Mouse (Mus musculus): ENCODE results near the gene Fam216b. TPM values are rescaled to one million over a fixed set of nuclear protein-coding genes. Genes with fewer than 3 reads are reported as not detected.

Fam216b gene
- total RNA-seq, 1 experiment from 2014 or later: not detected

GRCm38 (mm10) chr14:78043079-78043478 is 45.7 kb downstream of the Fam216b start:
- no peak for DNase-seq

GRCm38 (mm10) chr14:78041886-78042526 is 46.8 kb downstream of the Fam216b start:
- no peak for DNase-seq

- DNase-seq: no peak
Observed at GRCm38 (mm10) chr14:78040643-78041042, 48.2 kb downstream of the Fam216b start.

GRCm38 (mm10) chr14:78038876-78039275 is 49.9 kb downstream of the Fam216b start:
- DNase-seq: no peak

Other genes with a start within 250 kb of the Fam216b start
- gene Dnajc15, start 213.9 kb downstream of the Fam216b start, total RNA-seq (2021): 460 and 483 TPM in 2 replicates
- 1.5 and 7.5 TPM in 2 replicates for gene Epsti1, start 184.8 kb downstream of the Fam216b start, total RNA-seq (2021)
- gene Tnfsf11, start 219.0 kb upstream of the Fam216b start, total RNA-seq (2021): 1.8 TPM in 1 of 2 replicates, not detected in the other